Mouse (Mus musculus) forelimb bud, embryonic 11.5 days (tissue): ENCODE measurements around the gene Olfr509.
"Not testable (repeated sequence)": the region's sequence is repeated elsewhere in the genome, so short reads cannot be mapped to it uniquely, and the experiment has no call there.

Source experiments
- DNase-seq: peaks from one replicate; pipeline ENCODE4 v3.0.0-alpha.2; 2012; ENCODE audit warnings: low read depth, low spot score

Olfr509 gene

DNA sequence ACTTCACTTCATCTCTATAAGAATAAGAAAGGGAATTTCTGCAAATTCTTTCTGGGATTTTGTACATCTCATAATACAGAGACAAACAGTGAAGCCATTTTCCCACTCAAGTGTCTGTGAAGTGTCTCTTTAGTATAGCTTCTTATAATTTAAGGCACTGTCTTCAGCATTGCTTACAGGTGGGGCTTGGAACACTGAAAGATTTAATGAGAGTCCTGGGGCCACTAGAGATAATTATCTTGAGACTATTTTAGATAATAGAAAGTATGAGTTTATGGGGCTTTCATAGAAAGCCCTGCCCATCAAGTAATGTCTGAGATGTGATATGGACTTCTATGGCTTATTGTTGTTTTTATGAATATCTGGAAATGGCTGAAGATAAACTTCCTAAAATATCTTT is at the start of gene Olfr509:
Gene Olfr509, minus strand, starts transcription at position 101 of the 400 bp plus-strand sequence.
- DNase-seq = no peak

GRCm38 (mm10) chr7:108678886-108679285 is 27.2 kb upstream of the Olfr509 start:
- DNase-seq = no peak

DNA sequence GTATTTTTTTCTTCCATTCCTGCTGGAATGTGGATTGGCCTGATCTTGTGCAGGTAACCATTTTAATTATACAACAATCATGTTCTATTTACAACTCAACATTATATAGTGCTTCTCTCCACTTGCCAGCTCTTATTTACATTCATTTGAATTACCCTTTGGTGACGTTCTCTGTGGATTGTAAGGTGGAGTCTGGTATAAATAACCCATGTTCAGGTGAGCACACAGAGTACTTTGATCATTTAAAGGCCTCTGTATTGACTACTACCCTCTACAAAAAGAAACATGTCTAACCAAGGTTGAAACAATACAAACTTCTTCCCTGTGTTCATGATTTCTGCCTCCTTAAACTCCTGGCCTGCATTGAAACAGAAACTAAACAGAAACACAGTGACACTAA is 19.4 kb upstream of the Olfr509 start:
- no peak for DNase-seq

DNA sequence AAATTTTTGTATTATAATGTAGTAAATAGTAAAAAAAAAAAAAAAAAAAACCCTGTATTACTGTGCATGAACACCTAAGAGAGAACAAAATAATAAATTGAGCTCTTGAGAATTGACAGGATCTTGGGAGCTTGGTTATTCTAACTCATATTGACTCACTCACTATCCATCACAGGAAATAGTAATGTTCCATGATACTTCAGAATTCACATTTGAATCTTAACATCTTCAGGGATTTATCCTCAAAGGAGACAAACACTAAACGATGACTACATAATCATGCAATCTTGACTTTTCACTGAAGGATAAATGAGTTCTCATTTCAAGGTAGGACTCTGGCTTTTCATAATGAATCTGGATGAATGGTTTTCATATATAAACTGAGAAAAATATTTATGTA is 14.4 kb upstream of the Olfr509 start, which contains the start of gene Olfr510:
Gene Olfr510, plus strand, starts transcription at position 301 of the 400 bp plus-strand sequence.
- no peak for DNase-seq

- DNase-seq = no peak
Measured at GRCm38 (mm10) chr7:108662419-108662818, 10.7 kb upstream of the Olfr509 start.

- DNase-seq = no peak
Measured at GRCm38 (mm10) chr7:108629694-108630093, 22.0 kb downstream of the Olfr509 start, which contains the start of gene Olfr508. Olfr508 (plus strand) TSS chr7:108629994.

GRCm38 (mm10) chr7:108621514-108621913 is 30.2 kb downstream of the Olfr509 start, which contains the start of gene Olfr507:
Olfr507 (plus strand) TSS chr7:108621814.
- no peak for DNase-seq

GRCm38 (mm10) chr7:108616781-108617180 is 34.9 kb downstream of the Olfr509 start:
- DNase-seq = not testable (repeated sequence)

DNA sequence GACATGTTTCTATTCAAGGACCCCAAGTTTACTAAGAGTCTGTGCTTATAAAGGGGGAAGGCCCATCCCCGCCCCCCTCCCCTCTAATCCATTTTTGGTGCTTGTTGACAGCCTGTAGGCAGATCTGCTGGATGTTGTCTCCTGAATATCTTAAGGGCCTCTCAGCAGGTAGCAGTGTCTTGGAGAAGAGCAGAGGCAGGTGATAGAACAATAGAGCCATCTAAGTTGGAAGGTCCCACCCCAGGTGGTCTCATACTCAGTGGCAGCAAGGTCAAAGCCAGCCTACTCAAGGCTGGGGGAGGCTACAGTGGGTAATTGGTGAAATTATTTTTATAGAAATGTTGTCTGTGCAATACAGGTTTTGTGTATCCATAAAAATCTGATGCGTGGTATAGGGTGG is 37.6 kb downstream of the Olfr509 start:
- no peak for DNase-seq

GRCm38 (mm10) chr7:108610487-108610886 is 41.2 kb downstream of the Olfr509 start, which contains the start of gene Olfr506:
Olfr506 (plus strand) TSS chr7:108610787.
- DNase-seq = no peak

DNA sequence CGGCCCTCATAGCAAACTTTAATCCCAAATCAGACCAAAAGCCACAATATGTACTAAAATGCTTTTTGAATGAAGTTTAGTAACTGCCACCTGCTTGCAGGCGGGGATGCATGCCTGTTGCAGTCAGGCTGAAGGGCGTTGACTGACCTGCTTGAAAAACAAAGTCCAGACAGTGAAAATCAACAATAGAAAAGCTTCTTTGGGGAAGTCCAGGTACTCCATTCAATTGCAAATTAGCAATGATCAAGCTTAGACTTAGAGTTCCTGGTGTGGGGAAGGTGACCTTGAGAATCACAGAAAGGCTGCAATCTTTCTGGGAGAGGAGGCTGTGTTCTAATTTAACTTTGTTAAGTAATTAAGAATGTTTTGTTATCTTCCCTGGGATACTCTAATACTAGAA is 49.8 kb downstream of the Olfr509 start:
- not testable (repeated sequence) for DNase-seq
